Mouse (Mus musculus): Measurements from ENCODE around the gene Chst11.

Gene Chst11

DNA sequence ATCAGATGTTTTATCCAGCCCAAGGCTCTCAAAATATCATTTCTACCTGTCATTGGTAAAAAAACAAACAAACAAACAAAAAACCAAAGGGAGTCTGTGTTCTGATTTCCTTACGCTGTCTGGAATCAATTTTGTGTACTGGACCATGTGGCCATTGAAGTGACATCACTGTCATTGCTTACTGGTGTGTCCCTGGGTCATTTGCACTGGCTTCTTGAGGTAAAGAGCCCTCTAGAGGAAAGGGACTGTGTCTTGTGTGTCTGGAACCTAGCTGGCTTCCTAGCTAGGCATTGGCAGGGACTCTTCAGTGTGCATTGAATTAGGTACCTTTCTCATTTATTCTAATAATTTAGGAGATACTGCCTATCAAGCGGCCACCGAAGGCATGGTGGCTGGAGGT lies 114.4 kb downstream of the Chst11 start:
- no peak for TF ChIP-seq GATA4 (IDR thresholded peaks at IDR 0.05; ENCODE audit: insufficient replicate concordance, low read length)

DNA sequence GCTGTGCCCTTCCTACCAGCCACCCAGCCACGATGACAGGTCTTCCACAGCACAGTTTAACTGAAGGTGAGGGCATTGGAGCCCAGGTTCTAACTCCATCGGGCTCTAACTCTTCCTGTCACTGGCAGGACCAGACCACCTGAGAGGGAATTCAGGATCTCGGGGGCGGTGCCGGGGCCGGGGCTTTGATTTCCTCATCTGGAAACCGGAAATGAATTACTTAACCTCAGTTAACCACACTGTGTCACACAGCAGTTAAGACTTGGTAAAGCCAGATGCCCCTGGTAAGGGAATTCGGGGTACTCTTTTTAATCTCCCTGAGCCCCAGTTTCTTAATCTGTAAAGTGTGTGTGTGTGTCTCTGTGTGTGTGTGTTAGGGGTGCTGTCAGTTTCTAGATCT lies 115.6 kb downstream of the Chst11 start:
- TF ChIP-seq GATA4 (IDR thresholded peaks at IDR 0.05; ENCODE audit: insufficient replicate concordance, low read length), result no peak

DNA sequence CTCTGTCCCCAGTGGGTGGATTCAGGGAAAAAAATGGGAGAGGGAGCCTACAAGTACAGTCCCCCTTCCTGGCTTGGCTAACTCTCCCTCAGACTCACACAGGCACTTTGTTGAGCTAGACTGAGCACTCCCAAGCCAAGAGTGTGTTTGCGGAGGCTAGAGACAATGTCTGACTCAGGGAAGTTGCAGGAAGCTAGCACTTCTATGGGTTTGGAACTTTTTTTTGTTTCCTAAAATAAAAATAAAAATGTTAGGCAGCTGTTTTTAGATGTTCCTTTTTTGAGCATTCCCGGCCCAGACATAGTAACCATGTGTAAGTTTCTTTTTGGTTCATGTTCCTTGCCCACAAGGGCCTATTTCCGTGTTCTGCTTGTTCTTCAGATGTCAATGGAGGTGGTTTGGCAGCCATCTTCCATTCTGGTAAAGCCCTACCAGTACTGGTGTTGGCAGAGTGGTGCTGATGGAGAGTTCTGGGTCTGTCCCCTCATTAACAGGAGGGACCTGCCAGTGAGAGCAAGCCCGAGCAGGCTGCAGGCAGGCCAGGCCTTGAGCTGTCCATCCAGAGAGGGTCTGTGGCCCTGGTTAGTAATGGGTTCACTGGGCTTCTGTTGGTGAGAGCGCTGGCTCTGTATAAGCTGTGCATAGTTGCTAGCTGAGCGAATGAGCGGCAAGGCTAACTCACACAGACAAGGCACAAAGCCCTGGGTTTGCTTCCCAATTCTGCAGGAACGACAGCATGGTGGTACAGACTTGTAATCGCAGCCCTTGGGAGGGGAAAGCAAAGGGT lies 116.3 kb downstream of the Chst11 start:
- no peak for TF ChIP-seq GATA4 (IDR thresholded peaks at IDR 0.05; ENCODE audit: insufficient replicate concordance, low read length)

DNA sequence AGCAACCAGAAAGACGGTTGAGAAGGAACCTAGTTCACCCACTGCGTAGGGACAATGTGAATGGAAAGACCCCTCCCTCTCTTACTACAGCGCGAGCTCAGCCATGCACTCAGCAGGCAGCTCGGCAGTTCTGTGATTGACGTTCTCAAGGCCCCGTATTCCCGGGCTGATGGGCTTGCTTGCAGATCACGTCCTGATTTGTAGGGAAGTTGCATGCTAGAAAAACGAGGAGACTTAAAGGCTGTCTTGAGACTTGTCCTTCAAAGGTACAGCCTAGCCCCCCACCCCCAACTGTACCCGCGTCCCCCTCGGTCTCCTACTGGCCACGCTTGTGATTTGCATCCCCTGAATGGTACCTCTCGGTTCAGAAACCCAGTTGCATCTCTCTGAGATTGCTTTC lies 117.4 kb downstream of the Chst11 start:
- no peak for TF ChIP-seq GATA4 (IDR thresholded peaks at IDR 0.05; ENCODE audit: insufficient replicate concordance, low read length)

DNA sequence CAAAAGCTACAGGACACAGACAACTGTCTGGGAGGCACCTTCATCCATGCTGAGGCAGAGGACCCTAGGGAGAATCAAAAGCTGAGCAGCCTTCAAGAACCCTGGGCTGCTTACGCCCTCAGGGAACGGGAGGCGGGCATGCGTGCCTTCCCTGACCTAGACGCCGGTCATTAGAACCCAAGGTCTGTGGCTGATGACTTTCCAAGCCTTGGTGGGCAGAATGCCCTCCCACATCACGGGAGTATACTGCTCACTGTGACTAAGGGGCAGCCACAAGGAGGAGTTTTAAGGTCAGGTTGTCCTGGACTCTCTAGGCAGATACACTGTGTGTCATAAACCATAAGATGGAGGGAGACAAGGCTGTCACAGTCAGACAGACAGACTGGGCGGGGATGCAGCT lies 118.9 kb downstream of the Chst11 start:
- TF ChIP-seq GATA4 (IDR thresholded peaks at IDR 0.05; ENCODE audit: insufficient replicate concordance, low read length), result no peak

DNA sequence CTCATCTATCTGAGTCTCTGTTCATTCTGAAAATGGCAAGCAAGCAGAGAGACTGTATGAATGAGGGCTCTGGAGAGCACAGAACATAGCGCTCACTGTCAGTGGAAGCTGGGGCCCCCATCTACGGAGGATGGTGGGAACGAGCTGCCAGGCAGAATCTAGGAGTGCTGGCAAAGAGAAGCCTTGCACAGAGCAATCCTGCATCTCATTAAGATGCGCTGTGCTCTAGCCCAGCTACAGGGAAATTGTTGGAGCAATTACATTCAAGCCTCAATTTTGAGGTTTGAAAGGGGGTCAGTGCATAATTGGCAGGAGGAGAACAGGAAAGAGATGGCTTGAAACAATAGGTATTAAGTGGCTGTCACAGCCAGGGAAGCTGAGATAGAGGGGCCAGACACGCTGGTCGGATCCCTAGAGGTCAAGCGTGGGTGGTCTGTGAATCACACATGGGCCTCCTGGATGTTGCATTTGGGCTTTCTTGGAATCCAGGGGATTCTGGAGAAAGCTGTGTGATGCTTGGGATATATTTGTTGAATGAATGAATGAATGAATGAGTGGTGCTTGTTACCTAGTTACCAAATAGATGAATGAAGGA lies 121.0 kb downstream of the Chst11 start:
- no peak for TF ChIP-seq GATA4 (IDR thresholded peaks at IDR 0.05; ENCODE audit: insufficient replicate concordance, low read length)

DNA sequence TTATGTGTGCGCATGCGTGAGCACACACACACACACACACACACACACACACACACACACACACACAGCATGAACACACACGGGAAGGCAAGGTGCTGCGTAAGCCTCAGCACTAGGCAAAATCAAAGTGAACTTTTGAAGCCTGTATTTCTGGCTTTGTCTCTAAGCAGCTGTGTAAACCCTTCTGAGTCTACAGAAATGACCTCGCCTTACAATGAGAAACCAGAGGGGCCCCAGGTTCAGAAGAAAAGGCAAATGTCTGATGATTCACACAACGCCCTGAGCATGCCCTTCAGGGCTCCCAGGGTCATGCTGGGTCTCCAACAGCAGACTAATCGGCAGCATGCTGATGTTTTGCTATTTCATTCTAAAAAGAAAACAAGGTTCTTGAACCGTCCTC lies 122.1 kb downstream of the Chst11 start:
- no peak for TF ChIP-seq GATA4 (IDR thresholded peaks at IDR 0.05; ENCODE audit: insufficient replicate concordance, low read length)

DNA sequence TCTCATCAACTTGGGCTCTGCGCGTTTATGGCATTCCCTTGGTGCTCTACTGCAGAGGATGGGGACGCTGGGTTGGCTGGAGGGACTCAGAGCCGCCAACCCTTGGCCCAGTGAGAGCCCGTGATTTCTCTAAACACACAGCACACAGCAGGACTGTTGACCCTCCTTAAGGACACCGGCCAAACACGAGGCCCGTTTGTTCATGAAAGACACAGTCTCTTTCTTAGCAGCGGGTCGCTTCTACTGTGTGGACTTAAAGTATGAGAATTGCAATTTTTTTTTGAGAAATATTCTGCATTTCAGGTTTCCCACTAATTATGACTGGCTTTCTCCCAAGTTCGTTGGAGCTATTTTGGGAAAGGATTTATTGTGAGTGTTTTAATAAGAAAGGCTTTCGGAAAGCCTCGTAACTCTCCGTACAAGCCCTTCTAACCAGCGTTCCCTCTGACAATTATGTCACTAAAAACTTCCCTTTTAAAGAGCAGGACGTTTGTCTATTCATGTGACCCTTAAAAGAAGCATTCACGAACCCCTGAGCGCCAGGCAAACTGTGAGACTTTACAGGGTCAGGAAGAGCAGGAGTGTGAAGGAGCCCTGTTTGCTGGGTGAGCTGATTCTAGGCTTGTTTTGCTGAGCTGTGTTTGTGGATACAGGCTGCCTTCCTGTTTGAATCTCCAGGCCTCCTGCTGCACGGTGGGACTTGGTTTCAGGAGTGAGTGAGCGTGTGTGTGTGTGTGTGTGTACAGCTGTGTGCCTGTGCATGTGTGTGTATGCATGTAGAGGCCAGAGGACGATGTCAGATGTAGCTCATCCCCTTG lies 122.8 kb downstream of the Chst11 start:
- no peak for TF ChIP-seq GATA4 (IDR thresholded peaks at IDR 0.05; ENCODE audit: insufficient replicate concordance, low read length)

DNA sequence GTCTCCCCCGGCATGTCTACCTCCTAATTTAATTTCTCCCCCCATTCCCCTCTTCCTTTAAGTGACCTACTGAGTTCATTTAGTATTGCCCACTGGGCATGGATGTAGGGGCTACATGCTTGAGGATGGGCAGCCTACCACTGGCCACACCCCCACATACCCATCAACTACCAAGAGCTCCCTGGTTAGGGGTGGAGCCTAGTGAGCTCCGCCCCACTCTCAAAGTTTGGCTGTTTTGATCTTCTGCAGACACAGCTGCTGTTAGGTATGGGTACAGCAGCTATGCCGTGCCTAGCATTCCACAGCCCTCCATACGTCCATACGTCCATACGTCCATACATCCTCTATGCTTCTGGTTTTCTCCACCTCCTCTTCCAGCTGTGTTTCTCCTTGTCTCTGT lies 123.6 kb downstream of the Chst11 start:
- no peak for TF ChIP-seq GATA4 (IDR thresholded peaks at IDR 0.05; ENCODE audit: insufficient replicate concordance, low read length)

DNA sequence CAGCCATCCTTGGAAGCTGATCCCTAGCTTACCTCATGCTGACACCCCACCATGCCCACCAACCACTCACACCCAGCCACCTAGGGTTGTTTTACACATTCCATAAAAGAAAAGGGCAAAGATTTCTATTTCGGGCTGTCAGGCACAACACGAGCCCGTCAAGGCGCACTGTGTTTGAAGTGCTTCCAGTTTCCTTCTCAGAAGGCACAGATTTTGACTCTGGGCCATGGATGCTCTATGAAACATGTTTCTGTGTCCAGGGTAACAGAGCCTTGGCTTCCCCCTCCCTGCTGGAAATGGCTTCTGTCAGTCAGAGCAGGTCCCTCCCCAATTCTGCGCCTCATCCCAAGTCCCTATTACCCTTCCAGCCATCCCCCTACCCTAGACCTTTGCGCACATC lies 125.7 kb downstream of the Chst11 start:
- TF ChIP-seq GATA4 (IDR thresholded peaks at IDR 0.05; ENCODE audit: insufficient replicate concordance, low read length), result no peak

DNA sequence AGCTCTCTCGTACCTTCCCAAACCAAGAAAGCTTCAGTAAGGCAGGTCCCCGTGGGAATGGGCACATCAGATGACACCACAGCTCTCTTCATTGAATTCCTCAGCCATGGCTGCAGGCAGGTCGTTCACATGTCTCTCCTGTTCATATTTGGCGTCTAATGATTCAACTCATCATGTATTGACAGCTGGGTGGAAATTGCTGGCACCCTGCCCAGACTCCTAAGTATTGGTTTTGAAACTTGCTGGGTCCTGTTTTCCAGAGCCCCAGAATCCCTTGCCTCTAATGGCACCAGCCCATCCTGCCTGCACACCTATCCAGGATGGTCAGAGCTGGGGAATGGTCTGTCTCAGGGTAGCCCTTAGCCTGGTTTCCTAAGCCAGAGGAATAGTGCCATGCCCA lies 127.0 kb downstream of the Chst11 start:
- no peak for TF ChIP-seq GATA4 (IDR thresholded peaks at IDR 0.05; ENCODE audit: insufficient replicate concordance, low read length)

DNA sequence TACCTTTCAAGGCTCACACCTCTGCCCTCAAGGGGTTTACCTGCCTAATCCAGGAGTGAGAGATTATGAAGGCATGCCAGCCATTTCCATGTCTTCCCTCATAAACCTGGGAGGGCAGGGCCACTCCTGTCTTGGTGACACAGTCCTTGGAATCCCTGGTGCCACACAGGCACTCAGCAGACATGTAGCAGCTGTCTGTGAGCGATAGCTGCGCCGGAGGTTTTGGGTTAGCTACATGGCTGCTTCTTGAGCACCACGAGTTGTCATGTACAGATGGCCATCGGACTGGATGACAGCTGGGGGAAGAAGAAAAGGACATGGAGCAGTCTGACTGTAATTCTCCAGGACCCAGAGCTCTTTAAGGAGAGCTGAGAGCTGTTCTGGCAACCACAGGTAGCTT lies 129.3 kb downstream of the Chst11 start:
- no peak for TF ChIP-seq GATA4 (IDR thresholded peaks at IDR 0.05; ENCODE audit: insufficient replicate concordance, low read length)

DNA sequence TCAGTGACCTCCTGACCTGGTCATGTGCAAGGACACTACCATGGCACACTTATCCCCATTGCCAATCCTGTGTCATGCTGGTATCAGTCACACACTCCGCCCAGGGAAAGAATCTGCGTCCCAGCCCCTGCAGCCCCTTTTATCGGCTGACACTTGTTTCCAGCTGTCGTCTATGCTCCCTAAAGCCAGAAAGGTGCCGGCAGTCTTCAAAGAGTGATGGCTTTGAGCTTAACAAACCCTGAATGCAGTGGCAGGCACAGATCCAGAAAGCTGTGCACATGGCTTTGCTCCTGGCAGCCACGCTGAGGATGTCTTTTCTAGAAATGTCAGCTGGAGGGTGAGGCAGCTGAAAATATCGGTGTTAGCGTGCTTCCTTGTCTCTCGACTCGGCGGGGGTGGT lies 131.6 kb downstream of the Chst11 start:
- no peak for TF ChIP-seq GATA4 (IDR thresholded peaks at IDR 0.05; ENCODE audit: insufficient replicate concordance, low read length)

DNA sequence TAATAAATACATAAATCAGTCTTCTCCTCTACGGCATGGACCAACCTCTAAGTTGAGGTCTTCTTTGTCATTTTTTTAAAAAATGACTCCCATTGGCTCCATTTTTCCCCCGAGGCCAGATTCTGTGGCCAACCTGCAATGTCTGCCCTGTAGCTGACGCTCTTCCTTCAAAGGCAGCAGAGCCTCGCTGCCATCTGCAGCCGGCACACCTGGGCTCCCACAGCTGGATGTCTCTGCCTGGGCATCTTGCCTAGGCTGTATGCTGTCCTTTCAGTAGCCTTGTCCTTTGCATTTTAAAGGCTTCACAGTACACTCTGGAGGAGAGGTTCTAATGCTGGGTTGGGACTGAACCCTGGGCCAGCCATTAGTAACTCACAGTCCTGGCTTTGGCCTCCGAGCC lies 132.6 kb downstream of the Chst11 start:
- TF ChIP-seq GATA4 (IDR thresholded peaks at IDR 0.05; ENCODE audit: insufficient replicate concordance, low read length), result no peak

DNA sequence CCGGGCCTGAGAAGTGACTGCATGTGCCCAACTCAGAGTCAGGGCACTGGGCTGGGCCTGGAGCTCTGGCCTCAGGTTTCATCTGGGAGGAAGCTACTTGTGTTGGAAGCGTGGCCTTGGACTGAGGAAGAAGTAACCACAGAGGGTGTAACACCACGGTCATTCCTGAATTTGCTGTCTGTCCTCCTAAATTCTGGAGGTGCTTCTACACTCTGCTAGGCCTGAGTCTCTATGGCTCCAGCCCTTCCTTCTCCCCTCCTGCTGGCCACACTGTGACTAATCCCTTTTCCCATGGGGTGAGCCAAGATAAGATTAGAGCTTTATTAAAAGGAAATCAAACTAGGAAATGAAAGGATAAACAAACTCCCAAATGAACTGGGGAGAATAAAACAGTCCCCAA lies 133.3 kb downstream of the Chst11 start:
- no peak for TF ChIP-seq GATA4 (IDR thresholded peaks at IDR 0.05; ENCODE audit: insufficient replicate concordance, low read length)

DNA sequence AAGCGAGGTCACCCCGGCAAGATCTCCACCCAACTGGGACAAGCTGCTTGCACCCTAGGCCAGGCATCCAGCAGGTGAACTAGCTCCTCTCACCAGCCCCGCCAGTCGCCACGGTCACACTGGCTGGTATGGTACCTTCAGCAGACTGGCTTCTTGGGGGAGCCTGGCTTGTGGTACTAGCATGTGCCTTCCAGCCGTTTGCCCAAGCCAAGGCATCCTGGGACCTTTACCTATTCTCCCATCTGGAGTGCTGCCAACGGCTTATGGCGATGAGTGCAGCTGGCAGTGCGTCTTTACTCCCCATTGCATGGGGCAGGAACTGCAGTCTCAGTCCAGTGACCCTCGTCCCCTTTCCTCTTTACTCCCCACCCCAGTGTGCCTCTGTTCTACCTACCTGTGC lies 133.7 kb downstream of the Chst11 start:
- no peak for TF ChIP-seq GATA4 (IDR thresholded peaks at IDR 0.05; ENCODE audit: insufficient replicate concordance, low read length)
